ENCODE assay signal across 9 mouse cellular contexts in the genomic region with DNA sequence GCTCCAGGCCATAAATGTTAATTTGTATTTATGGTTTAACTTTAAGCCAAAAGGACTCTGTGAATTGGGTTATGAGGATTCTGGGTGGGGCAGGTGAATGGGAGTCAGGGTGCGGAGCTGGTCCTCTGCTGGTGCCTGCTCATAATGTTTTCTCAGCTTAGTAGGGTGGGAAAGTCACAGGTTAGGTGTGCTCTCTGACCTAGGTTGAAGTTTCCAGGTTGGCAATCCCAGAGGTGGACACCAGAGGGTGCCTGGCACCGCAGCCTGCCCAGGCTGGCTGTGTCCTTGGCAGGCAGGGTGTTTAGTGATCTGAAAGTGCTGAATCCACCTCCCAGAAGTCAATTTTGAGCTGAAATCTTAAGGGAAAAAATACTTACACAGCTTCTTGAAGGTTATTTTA.
A peak's percentile ranks its signal among the peaks of the same experiment; 100 is the strongest.
DNase-seq lines count a peak whose midpoint lies in the region.
"Had no signal": no experiment of that assay in that cellular context is flagged by ENCODE, and none has a peak within 500 bp of the region (broad histone marks: within the 10 kb centered on the region; RNA-seq: fewer than 3 reads in every experiment).

No protein-coding gene starts in this region.

- DNase-seq in kidney, adult 18-20 months = peak; percentile 33
- DNase-seq in kidney, adult 11 months = no peak
- DNase-seq in thymus, postnatal 4 days = peak; percentile 15
- DNase-seq in thymus, postnatal 0 days (ENCODE audit: low spot score) = no peak
- DNase-seq in cerebellum, postnatal 14 days = peak; percentile 51 to 52
- peak; percentile 74 for DNase-seq in testis, postnatal 10 days (ENCODE audit: low spot score)
- DNase-seq in urinary bladder, postnatal 36 days (ENCODE audit: low spot score in 2 of 2) = no peak
- no peak for DNase-seq in embryo, embryonic 11 days
- DNase-seq: gastrocnemius, postnatal 36 days had no signal

Comparison
In these comparisons a context has a peak if more than half of its experiments do, and no peak if none do; other contexts are left out.
1. DNase-seq: peak in kidney, adult 18-20 months (single experiment), thymus, postnatal 4 days (single experiment), cerebellum, postnatal 14 days (2 of 2) and testis, postnatal 10 days (single experiment); none in kidney, adult 11 months (single experiment), thymus, postnatal 0 days (single experiment), urinary bladder, postnatal 36 days (0 of 2) and embryo, embryonic 11 days (single experiment).